Mouse (Mus musculus): ENCODE results near the gene Cox4i2.

Cox4i2 gene

GRCm38 (mm10) chr2:152802303-152802702, 48.3 kb downstream of the Cox4i2 start:
- DNase-seq, result no peak

GRCm38 (mm10) chr2:152803081-152803480, 49.1 kb downstream of the Cox4i2 start:
- peak in 1 of 2 experiments; percentile 21 for DNase-seq

- peak; percentile 47 to 67 for DNase-seq
Observed at GRCm38 (mm10) chr2:152804408-152805110, 50.6 kb downstream of the Cox4i2 start.

GRCm38 (mm10) chr2:152805111-152805490, 51.1 kb downstream of the Cox4i2 start:
- peak in 1 of 2 experiments; percentile 11 for DNase-seq

- no peak for DNase-seq
Observed at GRCm38 (mm10) chr2:152806037-152806436, 52.1 kb downstream of the Cox4i2 start.

- DNase-seq, result no peak
Observed at GRCm38 (mm10) chr2:152808178-152808577, 54.2 kb downstream of the Cox4i2 start.

GRCm38 (mm10) chr2:152810158-152810941, 56.4 kb downstream of the Cox4i2 start:
- peak in 1 of 2 experiments; percentile 7 for DNase-seq

- peak in 1 of 2 experiments; percentile 4 for DNase-seq
Observed at GRCm38 (mm10) chr2:152811336-152812165, 57.6 kb downstream of the Cox4i2 start.

GRCm38 (mm10) chr2:152813232-152813631, 59.3 kb downstream of the Cox4i2 start:
- DNase-seq, result peak in 1 of 2 experiments; percentile 13

GRCm38 (mm10) chr2:152814213-152814874, 60.4 kb downstream of the Cox4i2 start:
- no peak for DNase-seq
